Mouse (Mus musculus) midbrain, embryonic 14.5 days (tissue): ENCODE data around the gene Rsph6a. TPM values are rescaled to one million over a fixed set of nuclear protein-coding genes. Genes with fewer than 3 reads are reported as not detected.
A peak's percentile ranks its signal among the peaks of the same experiment; 100 is the strongest.

Experiments used
- ATAC-seq: fragments of 200-750 bp; cut with Nextera tagmentation; 2 replicates; pipeline ENCODE4 v1.8.0; 2017; ENCODE audit warnings: moderate number of reproducible peaks, moderate library complexity; ENCODE audit not compliant: low FRiP score, low TSS enrichment
- DNase-seq: peaks from one replicate; pipeline ENCODE4 v3.0.0-alpha.2; 2015
- H3K27ac ChIP-seq: fragments of 300-500 bp; sonication (generic); replicated peaks from 2 replicates; pipeline ENCODE4 v1.5.1; 2014; ENCODE audit warnings: mild to moderate bottlenecking, low read depth, low read length, moderate library complexity
- H3K27me3 ChIP-seq: fragments of 300-500 bp; sonication (generic); 2 replicates; pipeline ENCODE4 v1.6.1; 2014; ENCODE audit warnings: low read length, control low read depth, mixed read lengths; ENCODE audit not compliant: control insufficient read depth, insufficient read depth
- H3K36me3 ChIP-seq: fragments of 300-500 bp; sonication (generic); 2 replicates; pipeline ENCODE4 v1.6.1; 2014; ENCODE audit warnings: low read length, control low read depth; ENCODE audit not compliant: control insufficient read depth, insufficient read depth
- H3K4me1 ChIP-seq: fragments of 300-500 bp; sonication (generic); 2 replicates; pipeline ENCODE4 v1.6.1; 2014; ENCODE audit warnings: mild to moderate bottlenecking, antibody characterized with exemption, low read length, control low read depth; ENCODE audit not compliant: control insufficient read depth, insufficient read depth
- H3K4me2 ChIP-seq: fragments of 300-500 bp; sonication (generic); 2 replicates; pipeline ENCODE4 v1.6.1; 2014; ENCODE audit warnings: mild to moderate bottlenecking, low read length, moderate library complexity
- H3K4me3 ChIP-seq: fragments of 300-500 bp; sonication (generic); replicated peaks from 2 replicates; pipeline ENCODE4 v1.5.1; 2014; ENCODE audit warnings: low read depth, low read length
- H3K9ac ChIP-seq: fragments of 300-500 bp; sonication (generic); replicated peaks from 2 replicates; pipeline ENCODE4 v1.6.1; 2014; ENCODE audit warnings: mild to moderate bottlenecking, low read length, moderate library complexity
- H3K9me3 ChIP-seq: fragments of 300-500 bp; sonication (generic); 2 replicates; pipeline ENCODE4 v1.6.1; 2016; ENCODE audit warnings: low read length, control low read depth, mixed read lengths; ENCODE audit not compliant: control insufficient read depth
- WGBS: fragments of 180-500 bp; shearing (Covaris S2); extraction: QIAGEN DNeasy Blood & Tissue Kit; methylation state at CpG from one replicate; pipeline ENCODE4 v1.1.7; 2014; 5-methylcytosine and 5-hydroxymethylcytosine counted together
- polyA plus RNA-seq: library from polyadenylated mRNA; unstranded; fragments of >200 nt; fragmentation: Nextera tagmentation; extraction: Ambion mirVana; gene quantifications from 2 replicates; pipeline ENCODE4 v1.2.1, GENCODE M21; 2014

Gene Rsph6a
- polyA plus RNA-seq, 1 experiment from 2014 or later = 0.21 TPM

DNA sequence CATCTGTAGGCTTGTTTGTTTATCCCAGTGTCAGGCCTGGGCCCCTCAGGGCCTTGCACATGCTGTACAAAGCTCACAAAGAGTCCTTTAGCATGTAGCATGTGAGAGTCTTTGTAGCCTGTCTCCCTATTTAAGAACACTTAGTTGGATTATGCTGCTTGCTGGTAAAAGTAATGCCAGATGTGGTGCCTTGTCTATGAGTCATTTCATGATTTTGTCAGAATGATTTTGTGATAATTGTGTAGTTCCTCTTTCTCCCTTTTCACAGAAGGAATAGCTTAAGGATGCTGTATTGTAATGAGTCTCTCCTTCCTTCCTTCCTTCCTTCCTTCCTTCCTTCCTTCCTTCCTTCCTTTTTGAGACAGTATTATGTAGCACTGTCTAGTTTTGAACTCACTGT, 26.4 kb upstream of the Rsph6a start:
- Histone ChIP-seq H3K9ac (no peak overlapping the region), H3K4me2 (no peak overlapping the region), H3K4me1 (peaks cover 10% of the 10 kb centered on the region; the same call in 1 of the 2 replicates), H3K4me3 (no peak overlapping the region), H3K27me3 (peaks cover 7% of the 10 kb centered on the region), H3K36me3 (peaks cover 41% of the 10 kb centered on the region), H3K27ac (no peak overlapping the region), H3K9me3 (no peaks in the 10 kb centered on the region)
- DNase-seq (no peak), ATAC-seq (no peak)

- H3K27ac ChIP-seq = no peak overlapping the region
- peak; percentile 54; the same call in 1 of the 2 replicates for ATAC-seq
- no peak overlapping the region for H3K4me3 ChIP-seq
- no peaks in the 10 kb centered on the region for H3K27me3 ChIP-seq
- no peaks in the 10 kb centered on the region for H3K9me3 ChIP-seq
- H3K9ac ChIP-seq = no peak overlapping the region
- 58% methylated on average over 6 of the region's 6 CpGs for WGBS
- H3K4me1 ChIP-seq = peaks cover 10% of the 10 kb centered on the region; the same call in 1 of the 2 replicates
- peaks cover 49% of the 10 kb centered on the region for H3K36me3 ChIP-seq
- DNase-seq = peak; percentile 79
- H3K4me2 ChIP-seq = no peak overlapping the region
Measured at GRCm38 (mm10) chr7:19029084-19029653, 25.3 kb upstream of the Rsph6a start.

DNA sequence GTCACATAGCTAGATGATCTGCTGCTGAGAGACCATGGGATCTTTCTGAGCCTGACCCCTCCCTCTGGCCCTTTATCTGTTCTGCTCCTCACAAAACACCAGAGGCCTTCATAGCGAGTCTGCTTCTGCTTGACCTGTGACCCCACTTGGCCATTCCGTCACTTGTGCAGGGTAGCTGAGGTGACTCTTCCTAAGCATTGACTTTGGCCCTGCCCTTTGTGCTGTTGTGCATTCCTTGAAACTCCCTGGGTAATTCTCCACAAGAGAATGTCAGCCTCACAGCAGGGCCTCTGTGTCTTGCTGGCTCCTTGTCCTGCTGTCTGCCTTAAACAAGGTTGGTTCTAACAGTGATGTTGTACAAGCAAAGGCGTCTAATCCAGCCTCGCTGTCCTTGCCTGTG, 22.8 kb upstream of the Rsph6a start:
- 56% methylated on average over 4 of the region's 4 CpGs for WGBS
- H3K27me3 ChIP-seq = no peaks in the 10 kb centered on the region
- ATAC-seq = no peak
- H3K27ac ChIP-seq = no peak overlapping the region
- no peak overlapping the region for H3K4me3 ChIP-seq
- no peak overlapping the region for H3K9ac ChIP-seq
- peaks cover 73% of the 10 kb centered on the region for H3K36me3 ChIP-seq
- H3K4me1 ChIP-seq = no peaks in the 10 kb centered on the region
- H3K9me3 ChIP-seq = no peaks in the 10 kb centered on the region
- no peak for DNase-seq
- H3K4me2 ChIP-seq = no peak overlapping the region

DNA sequence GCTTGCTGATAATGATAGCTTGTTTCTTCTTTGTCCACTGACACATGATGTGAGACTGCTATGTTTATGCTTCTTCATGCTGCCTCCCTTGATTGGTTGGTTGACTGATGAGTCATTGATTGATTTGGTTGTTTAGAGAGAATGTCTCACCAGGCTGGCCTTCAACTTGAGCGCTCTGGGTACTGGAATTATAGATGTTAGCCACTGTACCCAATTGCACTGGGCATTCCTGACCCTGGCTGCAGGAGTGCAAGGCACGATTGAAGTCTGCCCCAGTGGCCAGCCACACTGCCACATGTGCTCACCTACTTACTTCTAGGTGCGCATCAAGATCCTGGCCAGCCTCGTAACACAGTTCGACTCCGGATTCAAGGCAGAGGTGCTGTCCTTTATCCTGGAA, 9.9 kb upstream of the Rsph6a start:
- WGBS = 98% methylated on average over 6 of the region's 6 CpGs
- Histone ChIP-seq H3K9ac (no peak overlapping the region), H3K4me2 (no peak overlapping the region)

DNA sequence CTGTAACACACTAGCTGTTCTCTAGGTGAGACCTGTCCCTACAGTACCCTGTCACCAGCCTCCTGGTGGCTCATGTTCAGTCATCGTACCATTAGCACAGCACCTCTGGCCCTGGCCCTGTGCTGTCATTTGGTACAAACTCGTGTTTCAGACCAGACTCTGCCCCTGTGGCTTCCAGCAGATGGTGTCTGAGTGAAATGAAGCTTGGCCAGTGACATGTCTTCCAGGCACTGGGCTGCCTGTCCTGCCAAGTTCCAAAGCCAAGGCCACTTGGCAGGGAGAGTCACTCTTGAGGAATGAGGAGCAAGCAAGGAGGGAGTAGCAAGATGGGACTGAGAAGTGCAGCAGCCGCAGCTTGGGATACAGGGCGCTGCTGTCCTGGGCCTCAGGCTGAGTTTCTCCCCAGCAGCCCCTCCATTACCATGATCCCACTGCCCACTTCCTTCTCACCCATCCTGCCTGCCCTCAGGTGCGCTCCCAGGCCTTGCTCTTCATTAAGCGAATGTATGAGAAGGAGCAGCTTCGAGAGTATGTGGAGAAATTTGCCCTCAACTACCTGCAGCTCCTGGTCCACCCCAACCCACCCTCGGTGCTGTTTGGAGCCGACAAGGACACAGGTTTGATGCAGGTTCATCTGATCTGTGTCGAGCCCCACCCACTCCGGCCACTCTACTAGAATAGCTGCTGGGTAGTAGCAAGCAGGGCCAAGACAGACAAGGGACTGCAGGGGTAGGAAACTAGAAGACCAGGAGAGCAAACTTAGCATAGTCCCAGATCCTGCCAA, 8.0 kb upstream of the Rsph6a start:
- Histone ChIP-seq H3K9ac (no peak overlapping the region), H3K4me3 (no peak overlapping the region), H3K27me3 (no peaks in the 10 kb centered on the region), H3K4me2 (no peak overlapping the region), H3K36me3 (peaks cover 98% of the 10 kb centered on the region), H3K27ac (no peak overlapping the region), H3K9me3 (no peaks in the 10 kb centered on the region), H3K4me1 (no peaks in the 10 kb centered on the region)
- WGBS = 90% methylated on average over 11 of the region's 11 CpGs
- ATAC-seq (no peak), DNase-seq (no peak)

More for the DNA sequence above, 9.9 kb upstream of the Rsph6a start:
- no peaks in the 10 kb centered on the region for H3K4me1 ChIP-seq
- H3K9me3 ChIP-seq = no peaks in the 10 kb centered on the region
- DNase-seq (no peak), ATAC-seq (no peak)
- peaks cover 98% of the 10 kb centered on the region for H3K36me3 ChIP-seq
- H3K27ac ChIP-seq = no peak overlapping the region
- H3K27me3 ChIP-seq = no peaks in the 10 kb centered on the region
- H3K4me3 ChIP-seq = no peak overlapping the region

GRCm38 (mm10) chr7:19048006-19048527, 6.4 kb upstream of the Rsph6a start:
- Histone ChIP-seq H3K9ac (no peak overlapping the region), H3K9me3 (no peaks in the 10 kb centered on the region), H3K27me3 (no peaks in the 10 kb centered on the region), H3K27ac (no peak overlapping the region), H3K4me1 (no peaks in the 10 kb centered on the region), H3K4me3 (no peak overlapping the region), H3K4me2 (no peak overlapping the region), H3K36me3 (peaks cover 96% of the 10 kb centered on the region)
- ATAC-seq (no peak), DNase-seq (no peak)
- 91% methylated on average over 14 of the region's 14 CpGs for WGBS

- no peaks in the 10 kb centered on the region for H3K9me3 ChIP-seq
- no peak overlapping the region for H3K4me2 ChIP-seq
- peaks cover 86% of the 10 kb centered on the region for H3K36me3 ChIP-seq
- H3K4me3 ChIP-seq = no peak overlapping the region
- no peak overlapping the region for H3K9ac ChIP-seq
- DNase-seq = no peak
- no peak for ATAC-seq
- 91% methylated on average over 5 of the region's 5 CpGs for whole genome bisulfite sequencing
- H3K27ac ChIP-seq = no peak overlapping the region
- H3K27me3 ChIP-seq = no peaks in the 10 kb centered on the region
- H3K4me1 ChIP-seq = no peaks in the 10 kb centered on the region
Measured at GRCm38 (mm10) chr7:19049252-19049651, 5.2 kb upstream of the Rsph6a start.

DNA sequence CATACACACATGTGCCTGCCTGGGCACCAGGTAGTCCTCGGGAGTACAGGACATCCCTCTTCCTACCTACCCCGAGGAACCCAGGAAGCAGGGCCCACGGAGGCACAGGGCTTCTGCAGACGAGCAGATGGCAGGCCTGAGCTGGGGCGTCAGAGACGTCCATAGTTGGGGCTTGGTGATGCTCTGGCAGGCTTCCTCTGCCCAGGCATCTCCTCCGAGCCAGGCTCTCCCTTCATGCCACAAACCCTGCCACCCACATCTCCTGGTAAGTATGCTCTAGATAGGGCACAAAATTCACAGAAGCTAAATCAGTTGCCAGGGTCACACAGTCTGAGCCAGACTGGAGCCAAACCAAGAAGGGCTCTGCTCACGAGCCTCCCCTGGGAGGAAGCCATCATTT, 4.3 kb upstream of the Rsph6a start:
- H3K4me1 ChIP-seq = 0 out of 2 replicates have a peak, but pooled peaks cover 2% of the 10 kb centered on the region
- ATAC-seq = no peak
- peaks cover 77% of the 10 kb centered on the region for H3K36me3 ChIP-seq
- no peak for DNase-seq
- no peak overlapping the region; the same call in 1 of the 2 replicates for H3K9ac ChIP-seq
- no peak overlapping the region for H3K27ac ChIP-seq
- H3K27me3 ChIP-seq = no peaks in the 10 kb centered on the region
- H3K4me2 ChIP-seq = no peak overlapping the region
- no peaks in the 10 kb centered on the region for H3K9me3 ChIP-seq
- WGBS = 93% methylated on average over 8 of the region's 8 CpGs
- no peak overlapping the region for H3K4me3 ChIP-seq

- Histone ChIP-seq H3K4me1 (0 out of 2 replicates have a peak, but pooled peaks cover 2% of the 10 kb centered on the region), H3K9me3 (no peaks in the 10 kb centered on the region), H3K4me2 (no peak overlapping the region), H3K36me3 (peaks cover 67% of the 10 kb centered on the region), H3K27ac (no peak overlapping the region), H3K27me3 (no peaks in the 10 kb centered on the region), H3K4me3 (no peak overlapping the region), H3K9ac (no peak overlapping the region)
- DNase-seq (no peak), ATAC-seq (no peak)
- WGBS = 73% methylated on average over 4 of the region's 4 CpGs
Measured at GRCm38 (mm10) chr7:19051161-19051560, 3.3 kb upstream of the Rsph6a start.
